Mouse (Mus musculus): ENCODE measurements around the gene Cradd.

The Cradd gene

GRCm38 (mm10) chr10:95304240-95304639, 19.7 kb downstream of the Cradd start:
- no peak for DNase-seq (ENCODE audit: extremely low spot score)

- no peak for DNase-seq (ENCODE audit: extremely low spot score)
These were observed 21.4 kb downstream of the Cradd start for GRCm38 (mm10) chr10:95302211-95303163.

- no peak for DNase-seq (ENCODE audit: extremely low spot score)
These were observed 23.6 kb downstream of the Cradd start for GRCm38 (mm10) chr10:95300178-95300793.

- DNase-seq (ENCODE audit: extremely low spot score): no peak
These were observed 24.2 kb downstream of the Cradd start for GRCm38 (mm10) chr10:95299808-95300133.

- no peak for DNase-seq (ENCODE audit: extremely low spot score)
These were observed 24.7 kb downstream of the Cradd start for GRCm38 (mm10) chr10:95299010-95299807.

GRCm38 (mm10) chr10:95298504-95298903, 25.4 kb downstream of the Cradd start:
- no peak for DNase-seq (ENCODE audit: extremely low spot score)

GRCm38 (mm10) chr10:95297690-95298104, 26.2 kb downstream of the Cradd start:
- DNase-seq (ENCODE audit: extremely low spot score): no peak

GRCm38 (mm10) chr10:95297024-95297423, 26.9 kb downstream of the Cradd start:
- no peak for DNase-seq (ENCODE audit: extremely low spot score)

- no peak for DNase-seq (ENCODE audit: extremely low spot score)
These were observed 30.7 kb downstream of the Cradd start for GRCm38 (mm10) chr10:95293261-95293660.

GRCm38 (mm10) chr10:95292269-95292668, 31.7 kb downstream of the Cradd start:
- DNase-seq (ENCODE audit: extremely low spot score): no peak

- DNase-seq (ENCODE audit: extremely low spot score): no peak
These were observed 32.6 kb downstream of the Cradd start for GRCm38 (mm10) chr10:95291133-95291876.

GRCm38 (mm10) chr10:95289819-95290218, 34.1 kb downstream of the Cradd start:
- DNase-seq (ENCODE audit: extremely low spot score): no peak

- no peak for DNase-seq (ENCODE audit: extremely low spot score)
These were observed 35.7 kb downstream of the Cradd start for GRCm38 (mm10) chr10:95288206-95288605.

GRCm38 (mm10) chr10:95287351-95287750, 36.6 kb downstream of the Cradd start:
- no peak for DNase-seq (ENCODE audit: extremely low spot score)

- no peak for DNase-seq (ENCODE audit: extremely low spot score)
These were observed 40.5 kb downstream of the Cradd start for GRCm38 (mm10) chr10:95283434-95283833.

GRCm38 (mm10) chr10:95281996-95282395, 41.9 kb downstream of the Cradd start:
- no peak for DNase-seq (ENCODE audit: extremely low spot score)

- DNase-seq (ENCODE audit: extremely low spot score): no peak
These were observed 42.4 kb downstream of the Cradd start for GRCm38 (mm10) chr10:95281466-95281990.

GRCm38 (mm10) chr10:95280327-95280726, 43.6 kb downstream of the Cradd start:
- no peak for DNase-seq (ENCODE audit: extremely low spot score)

GRCm38 (mm10) chr10:95279459-95279858, 44.5 kb downstream of the Cradd start:
- no peak for DNase-seq (ENCODE audit: extremely low spot score)

GRCm38 (mm10) chr10:95278085-95278484, 45.8 kb downstream of the Cradd start:
- DNase-seq (ENCODE audit: extremely low spot score): no peak

- DNase-seq (ENCODE audit: extremely low spot score): no peak
These were observed 48.4 kb downstream of the Cradd start for GRCm38 (mm10) chr10:95275488-95275887.

Data from embryo, embryonic 9.5 days (tissue).